Mouse (Mus musculus): Measurements from ENCODE around the gene Dnajc11. TPM values are rescaled to one million over a fixed set of nuclear protein-coding genes. Genes with fewer than 3 reads are reported as not detected.

Gene Dnajc11
- polyA plus RNA-seq, 1 experiment from 2014 or later = 91.3 TPM

GRCm38 (mm10) chr4:152013036-152013813 lies 79.7 kb downstream of the Dnajc11 start:
- no peak overlapping the region for H3K9ac ChIP-seq (ENCODE audit: low read length)
- ATAC-seq (ENCODE audit: insufficient read depth, low FRiP score, low TSS enrichment) = no peak
- H3K4me2 ChIP-seq (ENCODE audit: low read depth) = no peak overlapping the region
- 83% methylated on average over 12 of the region's 12 CpGs for WGBS
- H3K27me3 ChIP-seq (ENCODE audit: control insufficient read depth, insufficient read depth, low read length) = 0 out of 2 replicates have a peak, but pooled peaks cover 8% of the 10 kb centered on the region
- DNase-seq (ENCODE audit: low spot score) = no peak
- H3K4me3 ChIP-seq (ENCODE audit: low read depth, low read length) = no peak overlapping the region
- no peaks in the 10 kb centered on the region for H3K9me3 ChIP-seq (ENCODE audit: control insufficient read depth, low read length)
- H3K4me1 ChIP-seq (ENCODE audit: control insufficient read depth, insufficient read depth, low read length) = peaks cover 17% of the 10 kb centered on the region
- H3K27ac ChIP-seq (ENCODE audit: low read depth, low read length) = no peak overlapping the region
- peaks cover 6% of the 10 kb centered on the region for H3K36me3 ChIP-seq (ENCODE audit: control insufficient read depth, insufficient read depth, low read length)

GRCm38 (mm10) chr4:152019073-152019472 lies 85.6 kb downstream of the Dnajc11 start:
- Histone ChIP-seq H3K9me3 (ENCODE audit: control insufficient read depth, low read length) (no peaks in the 10 kb centered on the region; the same call in 1 of the 2 replicates), H3K27ac (ENCODE audit: low read depth, low read length) (no peak overlapping the region), H3K9ac (ENCODE audit: low read length) (no peak overlapping the region), H3K36me3 (ENCODE audit: control insufficient read depth, insufficient read depth, low read length) (peaks cover 22% of the 10 kb centered on the region), H3K4me3 (ENCODE audit: low read depth, low read length) (no peak overlapping the region), H3K4me1 (ENCODE audit: control insufficient read depth, insufficient read depth, low read length) (no peaks in the 10 kb centered on the region), H3K4me2 (ENCODE audit: low read depth) (no peak overlapping the region), H3K27me3 (ENCODE audit: control insufficient read depth, insufficient read depth, low read length) (no peaks in the 10 kb centered on the region)
- no peak for ATAC-seq (ENCODE audit: insufficient read depth, low FRiP score, low TSS enrichment)
- DNase-seq (ENCODE audit: low spot score) = no peak
- whole genome bisulfite sequencing = 92% methylated on average over 6 of the region's 6 CpGs

- no peak overlapping the region for H3K4me2 ChIP-seq (ENCODE audit: low read depth)
- H3K4me1 ChIP-seq (ENCODE audit: control insufficient read depth, insufficient read depth, low read length) = no peaks in the 10 kb centered on the region
- 92% methylated on average over 21 of the region's 21 CpGs for WGBS
- DNase-seq (ENCODE audit: low spot score) (no peak), ATAC-seq (ENCODE audit: insufficient read depth, low FRiP score, low TSS enrichment) (no peak)
- no peaks in the 10 kb centered on the region for H3K27me3 ChIP-seq (ENCODE audit: control insufficient read depth, insufficient read depth, low read length)
- no peak overlapping the region for H3K27ac ChIP-seq (ENCODE audit: low read depth, low read length)
- H3K9ac ChIP-seq (ENCODE audit: low read length) = no peak overlapping the region
- H3K9me3 ChIP-seq (ENCODE audit: control insufficient read depth, low read length) = no peaks in the 10 kb centered on the region; the same call in 1 of the 2 replicates
- peaks cover 19% of the 10 kb centered on the region for H3K36me3 ChIP-seq (ENCODE audit: control insufficient read depth, insufficient read depth, low read length)
- H3K4me3 ChIP-seq (ENCODE audit: low read depth, low read length) = no peak overlapping the region
Measured at GRCm38 (mm10) chr4:152020024-152020423, 86.5 kb downstream of the Dnajc11 start.

- Histone ChIP-seq H3K4me3 (ENCODE audit: low read depth, low read length) (no peak overlapping the region), H3K4me1 (ENCODE audit: control insufficient read depth, insufficient read depth, low read length) (peaks cover 13% of the 10 kb centered on the region), H3K36me3 (ENCODE audit: control insufficient read depth, insufficient read depth, low read length) (peaks cover 17% of the 10 kb centered on the region), H3K4me2 (ENCODE audit: low read depth) (no peak overlapping the region), H3K9ac (ENCODE audit: low read length) (no peak overlapping the region), H3K27me3 (ENCODE audit: control insufficient read depth, insufficient read depth, low read length) (no peaks in the 10 kb centered on the region), H3K27ac (ENCODE audit: low read depth, low read length) (no peak overlapping the region), H3K9me3 (ENCODE audit: control insufficient read depth, low read length) (no peaks in the 10 kb centered on the region; the same call in 1 of the 2 replicates)
- DNase-seq (ENCODE audit: low spot score) (no peak), ATAC-seq (ENCODE audit: insufficient read depth, low FRiP score, low TSS enrichment) (no peak)
- 76% methylated on average over 12 of the region's 12 CpGs for WGBS
Measured at GRCm38 (mm10) chr4:152021568-152022097, 88.1 kb downstream of the Dnajc11 start.

GRCm38 (mm10) chr4:152022506-152022905 lies 89.0 kb downstream of the Dnajc11 start:
- DNase-seq (ENCODE audit: low spot score) (no peak), ATAC-seq (ENCODE audit: insufficient read depth, low FRiP score, low TSS enrichment) (no peak)
- H3K9ac ChIP-seq (ENCODE audit: low read length) = no peak overlapping the region
- H3K36me3 ChIP-seq (ENCODE audit: control insufficient read depth, insufficient read depth, low read length) = peaks cover 17% of the 10 kb centered on the region
- no peaks in the 10 kb centered on the region for H3K27me3 ChIP-seq (ENCODE audit: control insufficient read depth, insufficient read depth, low read length)
- H3K4me2 ChIP-seq (ENCODE audit: low read depth) = no peak overlapping the region
- peaks cover 17% of the 10 kb centered on the region for H3K4me1 ChIP-seq (ENCODE audit: control insufficient read depth, insufficient read depth, low read length)
- WGBS = 90% methylated on average over 8 of the region's 8 CpGs
- H3K9me3 ChIP-seq (ENCODE audit: control insufficient read depth, low read length) = no peaks in the 10 kb centered on the region; the same call in 1 of the 2 replicates
- H3K4me3 ChIP-seq (ENCODE audit: low read depth, low read length) = no peak overlapping the region
- no peak overlapping the region for H3K27ac ChIP-seq (ENCODE audit: low read depth, low read length)

- Histone ChIP-seq H3K9me3 (ENCODE audit: control insufficient read depth, low read length) (no peaks in the 10 kb centered on the region; the same call in 1 of the 2 replicates), H3K4me1 (ENCODE audit: control insufficient read depth, insufficient read depth, low read length) (peaks cover 26% of the 10 kb centered on the region), H3K36me3 (ENCODE audit: control insufficient read depth, insufficient read depth, low read length) (peaks cover 15% of the 10 kb centered on the region), H3K27me3 (ENCODE audit: control insufficient read depth, insufficient read depth, low read length) (no peaks in the 10 kb centered on the region), H3K27ac (ENCODE audit: low read depth, low read length) (no peak overlapping the region), H3K4me2 (ENCODE audit: low read depth) (no peak overlapping the region), H3K9ac (ENCODE audit: low read length) (no peak overlapping the region), H3K4me3 (ENCODE audit: low read depth, low read length) (no peak overlapping the region)
- DNase-seq (ENCODE audit: low spot score) = no peak
- no peak for ATAC-seq (ENCODE audit: insufficient read depth, low FRiP score, low TSS enrichment)
- WGBS = 92% methylated on average over 11 of the region's 11 CpGs
Measured at GRCm38 (mm10) chr4:152024525-152024924, 91.0 kb downstream of the Dnajc11 start.

GRCm38 (mm10) chr4:152026751-152027508 lies 93.4 kb downstream of the Dnajc11 start:
- H3K9ac ChIP-seq (ENCODE audit: low read length) = peak overlapping the region; percentile 52
- no peaks in the 10 kb centered on the region for H3K9me3 ChIP-seq (ENCODE audit: control insufficient read depth, low read length)
- no peak for DNase-seq (ENCODE audit: low spot score)
- H3K36me3 ChIP-seq (ENCODE audit: control insufficient read depth, insufficient read depth, low read length) = no peaks in the 10 kb centered on the region; the same call in none of the 2 replicates
- peaks cover 26% of the 10 kb centered on the region for H3K4me1 ChIP-seq (ENCODE audit: control insufficient read depth, insufficient read depth, low read length)
- ATAC-seq (ENCODE audit: insufficient read depth, low FRiP score, low TSS enrichment) = peak; percentile 59
- H3K27ac ChIP-seq (ENCODE audit: low read depth, low read length) = no peak overlapping the region
- H3K27me3 ChIP-seq (ENCODE audit: control insufficient read depth, insufficient read depth, low read length) = no peaks in the 10 kb centered on the region
- peak overlapping the region; percentile 94 for H3K4me2 ChIP-seq (ENCODE audit: low read depth)
- WGBS = 3% methylated on average over 31 of the region's 41 CpGs
- H3K4me3 ChIP-seq (ENCODE audit: low read depth, low read length) = peak overlapping the region; percentile 62

- H3K4me3 ChIP-seq (ENCODE audit: low read depth, low read length) = peak within 1 kb of the TSS; percentile 62
- no peaks in the 10 kb centered on the region; the same call in 1 of the 2 replicates for H3K36me3 ChIP-seq (ENCODE audit: control insufficient read depth, insufficient read depth, low read length)
- peak; percentile 99 for ATAC-seq (ENCODE audit: insufficient read depth, low FRiP score, low TSS enrichment)
- H3K9me3 ChIP-seq (ENCODE audit: control insufficient read depth, low read length) = no peaks in the 10 kb centered on the region
- WGBS = under 1% methylated on average over 34 of the region's 35 CpGs
- H3K4me2 ChIP-seq (ENCODE audit: low read depth) = peak within 1 kb of the TSS; percentile 94
- H3K27me3 ChIP-seq (ENCODE audit: control insufficient read depth, insufficient read depth, low read length) = no peaks in the 10 kb centered on the region
- peak; percentile 98 for DNase-seq (ENCODE audit: low spot score)
- peaks cover 26% of the 10 kb centered on the region for H3K4me1 ChIP-seq (ENCODE audit: control insufficient read depth, insufficient read depth, low read length)
- H3K27ac ChIP-seq (ENCODE audit: low read depth, low read length) = no peak within 1 kb of the TSS
- peak within 1 kb of the TSS; percentile 57 for H3K9ac ChIP-seq (ENCODE audit: low read length)
Measured at GRCm38 (mm10) chr4:152027524-152027923, 94.0 kb downstream of the Dnajc11 start, which contains the start of gene Zbtb48. Gene Zbtb48 (minus strand): TSS chr4:152027671.

Data from neural tube, embryonic 11.5 days (tissue).